Mouse (Mus musculus): ENCODE measurements at regions not wholly inside any gene's neighbourhood (a gene's known extent, or its start where the extent isn't known, plus 50 kb on each side); places are given as distances from the start of the nearest gene placed in this dataset.

GRCm38 (mm10) chr13:50975306-50975920 is 125.3 kb upstream of the Spin1 start:
- TF ChIP-seq CTCF (IDR thresholded peaks at IDR 0.05; ENCODE audit: extremely low read depth, insufficient read depth, insufficient read length, insufficient replicate concordance) (no peak), POLR2A (IDR thresholded peaks at IDR 0.05; ENCODE audit: low read depth, low read length) (no peak)
